Comparison of ENCODE assay signal across 14 mouse cellular contexts in the genomic region with DNA sequence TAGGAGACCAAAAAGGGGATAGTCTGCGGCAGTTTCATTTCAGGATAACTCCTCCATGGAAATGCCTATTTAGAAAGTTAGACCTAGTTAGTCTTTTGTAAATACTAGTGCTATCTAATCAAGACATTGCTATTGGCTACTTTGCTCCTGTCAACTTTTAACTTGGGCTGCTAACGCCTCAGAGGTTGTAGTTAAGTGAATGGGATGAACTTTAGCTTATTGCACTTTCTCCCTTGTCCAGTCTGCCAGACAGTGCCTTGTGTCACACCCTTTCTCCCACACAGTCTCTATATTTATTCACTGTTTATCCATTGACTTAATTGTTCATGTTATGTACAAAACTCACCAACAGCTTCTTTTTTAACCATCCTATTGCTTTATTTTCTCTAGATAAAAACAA.
"Had no signal": no experiment of that assay in that cellular context is flagged by ENCODE, and none has a peak within 500 bp of the region (broad histone marks: within the 10 kb centered on the region; RNA-seq: fewer than 3 reads in every experiment).

No protein-coding gene starts in this region.

- ATAC-seq: intestine, embryonic 15.5 days; liver, embryonic 12.5 days had no signal

- H3K4me2 ChIP-seq: intestine, embryonic 15.5 days; limb, embryonic 12.5 days; limb, embryonic 15.5 days; liver, embryonic 12.5 days; liver, embryonic 15.5 days; midbrain, embryonic 11.5 days had no signal

- H3K27ac ChIP-seq: intestine, embryonic 15.5 days; kidney, postnatal 0 days; limb, embryonic 12.5 days; limb, embryonic 15.5 days; liver, embryonic 12.5 days; liver, embryonic 15.5 days had no signal

- H3K4me3 ChIP-seq: intestine, embryonic 15.5 days; limb, embryonic 12.5 days; limb, embryonic 15.5 days; liver, embryonic 12.5 days; liver, embryonic 15.5 days had no signal

- H3K9ac ChIP-seq: intestine, embryonic 15.5 days; limb, embryonic 12.5 days; limb, embryonic 15.5 days; liver, embryonic 12.5 days; liver, embryonic 15.5 days had no signal

- H3K36me3 ChIP-seq: intestine, embryonic 15.5 days; limb, embryonic 12.5 days; limb, embryonic 15.5 days; liver, embryonic 12.5 days; liver, embryonic 15.5 days had no signal

- H3K4me1 ChIP-seq: intestine, embryonic 15.5 days; limb, embryonic 12.5 days; limb, embryonic 15.5 days; liver, embryonic 12.5 days; liver, embryonic 15.5 days had no signal

- H3K27me3 ChIP-seq: intestine, embryonic 15.5 days; limb, embryonic 12.5 days; limb, embryonic 15.5 days; liver, embryonic 12.5 days; liver, embryonic 15.5 days had no signal

- DNase-seq: left cerebral cortex, postnatal 4 days; lung, adult 2 months; lung, postnatal 14 days; lung, postnatal 4 days; midbrain, embryonic 14.5 days; thymus, adult 18-20 months; thymus, postnatal 36 days had no signal

- H3K9me3 ChIP-seq: intestine, embryonic 15.5 days; limb, embryonic 12.5 days; limb, embryonic 15.5 days; liver, embryonic 12.5 days; liver, embryonic 15.5 days had no signal
